9 mouse cellular contexts compared by ENCODE assay signal in genomic region chr11:114205192-114205591, GRCm38 (mm10).
A peak's percentile ranks its signal among the peaks of the same experiment; 100 is the strongest.
DNase-seq lines count a peak whose midpoint lies in the region; ATAC-seq and TF ChIP-seq lines count a peak whose summit lies in the region.
"Had no signal": no experiment of that assay in that cellular context is flagged by ENCODE, and none has a peak within 500 bp of the region (broad histone marks: within the 10 kb centered on the region; RNA-seq: fewer than 3 reads in every experiment).

No protein-coding gene starts in this region.

- in situ Hi-C loops in ES-E14 (cut with MboI; ENCODE audit: low sequenced_read_pairs in 2 of 2, unreplicated experiment in 2 of 2): loop anchor here (10.0 to 25.0 kb wide), 2 partner anchors 430 to 432 kb away; no protein-coding TSS in a partner anchor

- no peak for ATAC-seq in lung, postnatal 0 days

- 48% methylated on average over 2 of the region's 2 CpGs for WGBS in lung, postnatal 0 days

- peak in 1 of 2 experiments; percentile 56 for DNase-seq in layer of hippocampus, adult 2 months (ENCODE audit: low spot score in 2 of 2)
- no peak for DNase-seq in layer of hippocampus, postnatal 14 days (ENCODE audit: low spot score in 2 of 2)
- DNase-seq in ES-E14 (ENCODE audit: low read depth, low spot score): peak; percentile 77
- peak; percentile 48 for DNase-seq in adrenal gland, adult 2 months
- peak; percentile 44 for DNase-seq in lung, postnatal 0 days (ENCODE audit: low spot score)
- DNase-seq in splenic B cell, adult 2 months (ENCODE audit: low read depth, low spot score): peak; percentile 92

- H3K4me2 ChIP-seq in lung, postnatal 0 days (replicated peaks; ENCODE audit: low read depth, low read length): no peak overlapping the region
- H3K4me2 ChIP-seq: heart, embryonic 15.5 days; neural tube, embryonic 13.5 days had no signal

- no peak overlapping the region for H3K27ac ChIP-seq in layer of hippocampus, adult 2 months
- no peak overlapping the region for H3K27ac ChIP-seq in ES-E14 (ENCODE audit: insufficient read depth, low read depth, low read length, poor library complexity, severe bottlenecking)
- no peak overlapping the region for H3K27ac ChIP-seq in embryonic fibroblast, embryonic 13.5 days (ENCODE audit: insufficient read depth, low read length)
- H3K27ac ChIP-seq in lung, postnatal 0 days (ENCODE audit: low read length): no peak overlapping the region
- H3K27ac ChIP-seq: heart, embryonic 15.5 days; neural tube, embryonic 13.5 days had no signal

- H3K9me3 ChIP-seq in ES-E14 (ENCODE audit: control insufficient read depth, insufficient read depth, low read depth, low read length): no peaks in the 10 kb centered on the region
- H3K9me3 ChIP-seq in lung, postnatal 0 days (ENCODE audit: low read length): no peaks in the 10 kb centered on the region
- H3K9me3 ChIP-seq: heart, embryonic 15.5 days; neural tube, embryonic 13.5 days had no signal

- peak; percentile 84 for TF ChIP-seq CTCF in layer of hippocampus, adult 2 months (conservative IDR thresholded peaks at IDR 0.05)
- TF ChIP-seq CTCF in embryonic fibroblast, embryonic 13.5 days (IDR thresholded peaks at IDR 0.05; ENCODE audit: borderline replicate concordance, insufficient read depth, low read length): 0 out of 2 replicates have a peak, but pooled peaks have one; percentile 9
- TF ChIP-seq CTCF in lung, postnatal 0 days (IDR thresholded peaks at IDR 0.05): peak; percentile 69

- no peak for TF ChIP-seq EP300 in lung, postnatal 0 days (IDR thresholded peaks at IDR 0.05)

- no peak overlapping the region for H3K9ac ChIP-seq in ES-E14 (ENCODE audit: insufficient read depth, low read depth, low read length, poor library complexity, severe bottlenecking)
- no peak overlapping the region for H3K9ac ChIP-seq in lung, postnatal 0 days (replicated peaks; ENCODE audit: low read depth)
- H3K9ac ChIP-seq: heart, embryonic 15.5 days; neural tube, embryonic 13.5 days had no signal

- H3K4me1 ChIP-seq in ES-E14 (ENCODE audit: control insufficient read depth in 2 of 2, insufficient read depth in 2 of 2, low read length in 2 of 2, poor library complexity in 1 of 2): no peaks in the 10 kb centered on the region; a peak in 1 of 4 replicates
- H3K4me1 ChIP-seq in embryonic fibroblast, embryonic 13.5 days (ENCODE audit: control insufficient read depth, insufficient read depth, low read length): no peaks in the 10 kb centered on the region
- H3K4me1 ChIP-seq in lung, postnatal 0 days (ENCODE audit: insufficient read depth, low read depth, low read length): no peaks in the 10 kb centered on the region
- H3K4me1 ChIP-seq: heart, embryonic 15.5 days had no signal

- H3K4me3 ChIP-seq in layer of hippocampus, adult 2 months: no peak overlapping the region
- no peak overlapping the region for H3K4me3 ChIP-seq in ES-E14 (ENCODE audit: insufficient read depth in 1 of 2, low read depth in 1 of 2, low read length in 2 of 2, poor library complexity in 1 of 2, severe bottlenecking in 1 of 2)
- H3K4me3 ChIP-seq in embryonic fibroblast, embryonic 13.5 days (ENCODE audit: insufficient read depth, low read length): no peak overlapping the region
- H3K4me3 ChIP-seq in lung, postnatal 0 days (ENCODE audit: low read depth, low read length): no peak overlapping the region
- H3K4me3 ChIP-seq: heart, embryonic 15.5 days; neural tube, embryonic 13.5 days had no signal

- no peak for TF ChIP-seq POLR2A in embryonic fibroblast, embryonic 13.5 days (IDR thresholded peaks at IDR 0.05; ENCODE audit: low read depth, low read length)

- no peaks in the 10 kb centered on the region for H3K36me3 ChIP-seq in ES-E14 (ENCODE audit: control insufficient read depth, insufficient read depth, low read length, poor library complexity, severe bottlenecking)
- H3K36me3 ChIP-seq in lung, postnatal 0 days (ENCODE audit: insufficient read depth, low read length): no peaks in the 10 kb centered on the region
- no peaks in the 10 kb centered on the region for H3K36me3 ChIP-seq in splenic B cell, adult 2 months (ENCODE audit: control insufficient read depth, insufficient read depth, low read length, poor library complexity, severe bottlenecking)
- H3K36me3 ChIP-seq: heart, embryonic 15.5 days; neural tube, embryonic 13.5 days had no signal

- no peaks in the 10 kb centered on the region for H3K27me3 ChIP-seq in lung, postnatal 0 days (replicated peaks; ENCODE audit: insufficient read depth, low read length)
- no peaks in the 10 kb centered on the region for H3K27me3 ChIP-seq in splenic B cell, adult 2 months (ENCODE audit: control insufficient read depth, insufficient read depth, low read length, poor library complexity, severe bottlenecking)
- H3K27me3 ChIP-seq: heart, embryonic 15.5 days; neural tube, embryonic 13.5 days had no signal

TF ChIP-seq in ES-E14, 5 proteins besides CTCF, POLR2A, EP300 and RAD21:
- TF ChIP-seq MAFK (IDR thresholded peaks at IDR 0.05; ENCODE audit: insufficient read depth, low read depth, low read length): no peak
- TF ChIP-seq ZC3H11A (IDR thresholded peaks at IDR 0.05; ENCODE audit: borderline replicate concordance, low read depth, low read length): peak; percentile 57; the same call in 1 of the 2 replicates

Comparison
In these comparisons a context has a peak if more than half of its experiments do, and no peak if none do; other contexts are left out.
1. DNase-seq: peak in ES-E14 (single experiment), adrenal gland, adult 2 months (single experiment), lung, postnatal 0 days (single experiment) and splenic B cell, adult 2 months (single experiment); none in layer of hippocampus, postnatal 14 days (0 of 2).
2. CTCF ChIP-seq: peak in every context shown above with its lines; median percentile 84 in layer of hippocampus, adult 2 months; 69 in lung, postnatal 0 days; 9 in embryonic fibroblast, embryonic 13.5 days.